Mouse (Mus musculus): ENCODE results near the gene Fut1.

DNA sequence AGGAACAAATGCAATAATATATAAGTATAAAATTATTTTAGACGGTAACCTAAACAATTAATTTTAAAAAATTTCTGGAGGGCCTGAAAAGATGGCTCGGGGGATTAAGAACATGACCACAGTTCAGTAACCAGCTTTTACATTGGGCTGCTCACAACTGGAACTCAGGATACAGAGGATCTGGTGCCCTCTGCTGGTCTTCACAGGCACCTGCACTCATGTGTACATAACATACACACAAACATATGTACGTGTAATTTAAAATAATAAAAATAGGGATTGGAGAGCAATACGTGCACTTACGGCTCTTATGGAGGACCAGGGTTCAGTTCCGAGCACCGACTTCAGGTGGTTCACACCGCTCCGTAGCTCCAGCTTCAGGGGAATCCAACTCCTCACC, 51.8 kb downstream of the Fut1 start:
- TF ChIP-seq CTCF (IDR thresholded peaks at IDR 0.05; ENCODE audit: extremely low read depth, insufficient read depth, insufficient read length, insufficient replicate concordance): no peak
- no peak for TF ChIP-seq POLR2A (IDR thresholded peaks at IDR 0.05; ENCODE audit: low read depth, low read length)

All from spleen, adult 2 months (tissue).